Mouse (Mus musculus) cerebellum, postnatal 14 days (tissue): ENCODE results near the gene Zc3h12a.
A peak's percentile ranks its signal among the peaks of the same experiment; 100 is the strongest.

ENCODE experiments used
- DNase-seq, 2 experiments: peaks; one replicate each; pipeline ENCODE4 v3.0.0; 2021; ENCODE audit warnings: mixed read lengths in 2 of 2

The Zc3h12a gene

GRCm38 (mm10) chr4:125144627-125145026, 17.0 kb upstream of the Zc3h12a start:
- DNase-seq: no peak

- no peak for DNase-seq
Measured at GRCm38 (mm10) chr4:125144211-125144610, 16.6 kb upstream of the Zc3h12a start.

- no peak for DNase-seq
Measured at GRCm38 (mm10) chr4:125138321-125138720, 10.7 kb upstream of the Zc3h12a start.

- DNase-seq: no peak
Measured at GRCm38 (mm10) chr4:125136303-125136888, 8.8 kb upstream of the Zc3h12a start.

GRCm38 (mm10) chr4:125135076-125135855, 7.6 kb upstream of the Zc3h12a start:
- DNase-seq: no peak

GRCm38 (mm10) chr4:125134631-125135030, 7.0 kb upstream of the Zc3h12a start:
- DNase-seq: no peak

GRCm38 (mm10) chr4:125134192-125134591, 6.6 kb upstream of the Zc3h12a start:
- DNase-seq: no peak

- DNase-seq: peak; percentile 83 to 90
Measured at GRCm38 (mm10) chr4:125132394-125132793, 4.8 kb upstream of the Zc3h12a start.

GRCm38 (mm10) chr4:125131493-125131892, 3.9 kb upstream of the Zc3h12a start:
- DNase-seq: no peak

GRCm38 (mm10) chr4:125126761-125127160, 879 bp downstream of the Zc3h12a start:
- DNase-seq: no peak

GRCm38 (mm10) chr4:125126186-125126585, 1.5 kb downstream of the Zc3h12a start:
- no peak for DNase-seq

- DNase-seq: no peak
Measured at GRCm38 (mm10) chr4:125125361-125125921, 2.2 kb downstream of the Zc3h12a start.

- DNase-seq: no peak
Measured at GRCm38 (mm10) chr4:125124424-125125209, 3.0 kb downstream of the Zc3h12a start.

GRCm38 (mm10) chr4:125123279-125123671, 4.4 kb downstream of the Zc3h12a start:
- no peak for DNase-seq

- no peak for DNase-seq
Measured at GRCm38 (mm10) chr4:125122431-125123278, 5.0 kb downstream of the Zc3h12a start.

- no peak for DNase-seq
Measured at GRCm38 (mm10) chr4:125119721-125120120, 7.9 kb downstream of the Zc3h12a start.

GRCm38 (mm10) chr4:125119070-125119469, 8.6 kb downstream of the Zc3h12a start:
- peak in 1 of 2 experiments; percentile 37 for DNase-seq

GRCm38 (mm10) chr4:125117902-125118320, 9.7 kb downstream of the Zc3h12a start:
- no peak for DNase-seq

GRCm38 (mm10) chr4:125116929-125117328, 10.7 kb downstream of the Zc3h12a start:
- DNase-seq: peak; percentile 30 to 62

GRCm38 (mm10) chr4:125116090-125116861, 11.4 kb downstream of the Zc3h12a start:
- DNase-seq: peak; percentile 75 to 77

- peak; percentile 22 to 38 for DNase-seq
Measured at GRCm38 (mm10) chr4:125115710-125116089, 11.9 kb downstream of the Zc3h12a start.
